Mouse (Mus musculus): ENCODE data around the gene Lgals4. TPM values are rescaled to one million over a fixed set of nuclear protein-coding genes. Genes with fewer than 3 reads are reported as not detected.
"Not testable (repeated sequence)": the region's sequence is repeated elsewhere in the genome, so short reads cannot be mapped to it uniquely, and the experiment has no call there.

Gene Lgals4
- total RNA-seq, 1 experiment from 2014 or later, result 14.4 TPM

GRCm38 (mm10) chr7:28865481-28866300, 32.0 kb downstream of the Lgals4 start:
- DNase-seq, result peak; percentile 87

- no peak for DNase-seq
Observed at GRCm38 (mm10) chr7:28866769-28867507, 33.3 kb downstream of the Lgals4 start.

- DNase-seq, result peak; percentile 78
Observed at GRCm38 (mm10) chr7:28867508-28868340, 34.1 kb downstream of the Lgals4 start.

- DNase-seq, result no peak
Observed at GRCm38 (mm10) chr7:28870901-28871664, 37.4 kb downstream of the Lgals4 start.

- no peak for DNase-seq
Observed at GRCm38 (mm10) chr7:28874565-28874964, 40.9 kb downstream of the Lgals4 start.

- no peak for DNase-seq
Observed at GRCm38 (mm10) chr7:28876099-28876498, 42.4 kb downstream of the Lgals4 start.

- no peak for DNase-seq
Observed at GRCm38 (mm10) chr7:28877155-28877554, 43.5 kb downstream of the Lgals4 start.

- DNase-seq, result no peak
Observed at GRCm38 (mm10) chr7:28877856-28878255, 44.2 kb downstream of the Lgals4 start.

- no peak for DNase-seq
Observed at GRCm38 (mm10) chr7:28879606-28880005, 46.0 kb downstream of the Lgals4 start.

GRCm38 (mm10) chr7:28880554-28880953, 46.9 kb downstream of the Lgals4 start:
- DNase-seq, result no peak

- DNase-seq, result no peak
Observed at GRCm38 (mm10) chr7:28881199-28881598, 47.5 kb downstream of the Lgals4 start, which contains the start of gene Capn12. TSS of gene Capn12 (plus strand) at chr7:28881422.

- DNase-seq, result no peak
Observed at GRCm38 (mm10) chr7:28883039-28883438, 49.4 kb downstream of the Lgals4 start.

- not testable (repeated sequence) for DNase-seq
Observed at GRCm38 (mm10) chr7:28883704-28884103, 50.0 kb downstream of the Lgals4 start.

- no peak for DNase-seq
Observed at GRCm38 (mm10) chr7:28886486-28886885, 52.8 kb downstream of the Lgals4 start.

GRCm38 (mm10) chr7:28888701-28889161, 55.1 kb downstream of the Lgals4 start:
- DNase-seq, result no peak

Other genes starting within 250 kb of the Lgals4 start
- gene Samd4b, start 235.7 kb upstream of the Lgals4 start, total RNA-seq (2021), result 66.6 and 69.4 TPM in 2 replicates
- gene Pak4, start 235.7 kb upstream of the Lgals4 start, total RNA-seq (2021), result 32.0 and 35.2 TPM in 2 replicates
- gene Acp7, start 202.5 kb upstream of the Lgals4 start, total RNA-seq (2021), result not detected in 2 replicates
- 1.3 and 1.9 TPM in 2 replicates for gene Fbxo27, start 141.0 kb upstream of the Lgals4 start, total RNA-seq (2021)
- 3.9 and 5.3 TPM in 2 replicates for gene Fbxo17, start 117.0 kb upstream of the Lgals4 start, total RNA-seq (2021)
- 78.8 and 86.5 TPM in 2 replicates for gene Mrps12, start 92.0 kb upstream of the Lgals4 start, total RNA-seq (2021)
- gene Sars2, start 91.9 kb upstream of the Lgals4 start, total RNA-seq (2021), result 15.4 and 22.3 TPM in 2 replicates
- not detected in 2 replicates for gene Ccer2, start 77.7 kb upstream of the Lgals4 start, total RNA-seq (2021)
- gene Sirt2, start 67.1 kb upstream of the Lgals4 start, total RNA-seq (2021), result 71.4 and 75.2 TPM in 2 replicates
- 36.8 and 42.6 TPM in 2 replicates for gene Nfkbib, start 66.3 kb upstream of the Lgals4 start, total RNA-seq (2021)
- 2.9 and 3.1 TPM in 2 replicates for gene Rinl, start 44.9 kb upstream of the Lgals4 start, total RNA-seq (2021)
- 423 and 491 TPM in 2 replicates for gene Hnrnpl, start 25.3 kb upstream of the Lgals4 start, total RNA-seq (2021)
- 445 and 492 TPM in 2 replicates for gene Ech1, start 8.6 kb upstream of the Lgals4 start, total RNA-seq (2021)
- gene Lgals7, start 30.0 kb downstream of the Lgals4 start, total RNA-seq (2021), result not detected in 2 replicates
- gene Capn12, start 47.6 kb downstream of the Lgals4 start, total RNA-seq (2021), result 0.21 TPM in 1 of 2 replicates, not detected in the other
- gene Actn4, start 128.5 kb downstream of the Lgals4 start, total RNA-seq (2021), result 204 and 206 TPM in 2 replicates
- 222 and 254 TPM in 2 replicates for gene Eif3k, start 148.0 kb downstream of the Lgals4 start, total RNA-seq (2021)
- 1.1 and 1.4 TPM in 2 replicates for gene Map4k1, start 148.2 kb downstream of the Lgals4 start, total RNA-seq (2021)